Mouse (Mus musculus) hindbrain, embryonic 14.5 days (tissue): Measurements from ENCODE around the gene Lrp6. TPM values are rescaled to one million over a fixed set of nuclear protein-coding genes. Genes with fewer than 3 reads are reported as not detected.

Source experiments
- ATAC-seq: fragments of 200-750 bp; cut with Nextera tagmentation; 2 replicates; pipeline ENCODE4 v1.8.0; 2017; ENCODE audit warnings: moderate number of reproducible peaks, mild to moderate bottlenecking, moderate TSS enrichment, moderate library complexity; ENCODE audit not compliant: low FRiP score
- DNase-seq: peaks from one replicate; pipeline ENCODE4 v3.0.0-alpha.2; 2015; ENCODE audit warnings: low spot score
- H3K27ac ChIP-seq: fragments of 300-500 bp; sonication (generic); 2 replicates; pipeline ENCODE4 v1.5.1; 2014; ENCODE audit warnings: mild to moderate bottlenecking, moderate library complexity
- H3K27me3 ChIP-seq: fragments of 300-500 bp; sonication (generic); 2 replicates; pipeline ENCODE4 v1.6.1; 2014; ENCODE audit warnings: mild to moderate bottlenecking, low read length, mixed read lengths; ENCODE audit not compliant: control insufficient read depth, insufficient read depth
- H3K36me3 ChIP-seq: fragments of 300-500 bp; sonication (generic); replicated peaks from 2 replicates; pipeline ENCODE4 v1.6.1; 2014; ENCODE audit not compliant: control insufficient read depth, insufficient read depth
- H3K4me1 ChIP-seq: fragments of 300-500 bp; sonication (generic); replicated peaks from 2 replicates; pipeline ENCODE4 v1.6.1; 2014; ENCODE audit warnings: antibody characterized with exemption, low read length, mixed read lengths; ENCODE audit not compliant: control insufficient read depth, insufficient read depth
- H3K4me2 ChIP-seq: fragments of 300-500 bp; sonication (generic); replicated peaks from 2 replicates; pipeline ENCODE4 v1.6.1; 2014; ENCODE audit warnings: mild to moderate bottlenecking, moderate library complexity
- H3K4me3 ChIP-seq: fragments of 300-500 bp; sonication (generic); replicated peaks from 2 replicates; pipeline ENCODE4 v1.5.1; 2014; ENCODE audit warnings: mild to moderate bottlenecking, low read length
- H3K9ac ChIP-seq: fragments of 300-500 bp; sonication (generic); 2 replicates; pipeline ENCODE4 v1.6.1; 2014
- H3K9me3 ChIP-seq: fragments of 300-500 bp; sonication (generic); 2 replicates; pipeline ENCODE4 v1.6.1; 2016; ENCODE audit warnings: low read length; ENCODE audit not compliant: control insufficient read depth
- WGBS: fragments of 180-500 bp; shearing (Covaris S2); extraction: QIAGEN DNeasy Blood & Tissue Kit; methylation state at CpG from one replicate; pipeline ENCODE4 v1.1.7; 2014; 5-methylcytosine and 5-hydroxymethylcytosine counted together
- polyA plus RNA-seq: library from polyadenylated mRNA; unstranded; fragments of >200 nt; fragmentation: Nextera tagmentation; extraction: Ambion mirVana; gene quantifications from 2 replicates; pipeline ENCODE4 v1.2.1, GENCODE M21; 2014

Lrp6 gene
- polyA plus RNA-seq, 1 experiment from 2014 or later: 22.3 TPM

DNA sequence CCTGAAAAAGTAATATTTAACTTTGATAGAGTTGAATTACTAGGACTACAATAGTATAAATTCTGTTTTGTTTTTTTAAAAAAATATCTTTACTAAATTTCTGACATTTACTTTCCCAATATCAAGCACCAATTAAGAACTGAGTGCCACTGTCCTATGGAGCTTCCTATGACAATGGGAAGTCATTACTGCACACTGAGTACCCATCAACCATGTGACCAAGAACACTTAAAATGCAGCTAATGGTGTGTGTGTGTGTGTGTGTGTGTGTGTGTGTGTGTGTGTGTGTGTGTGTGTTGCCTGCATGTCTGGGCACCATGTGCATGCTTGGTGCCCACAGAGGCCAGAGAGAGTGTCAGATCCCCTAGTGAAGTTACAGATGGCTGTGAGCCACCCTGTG, 23.2 kb downstream of the Lrp6 start:
- Histone ChIP-seq H3K9ac (no peak overlapping the region), H3K4me1 (0 out of 2 replicates have a peak, but pooled peaks cover 3% of the 10 kb centered on the region), H3K27ac (no peak overlapping the region), H3K27me3 (no peaks in the 10 kb centered on the region), H3K4me3 (no peak overlapping the region), H3K9me3 (no peaks in the 10 kb centered on the region), H3K36me3 (peaks cover 9% of the 10 kb centered on the region; the same call in 1 of the 2 replicates), H3K4me2 (no peak overlapping the region)
- DNase-seq (no peak), ATAC-seq (peak; percentile 49; the same call in 1 of the 2 replicates)

DNA sequence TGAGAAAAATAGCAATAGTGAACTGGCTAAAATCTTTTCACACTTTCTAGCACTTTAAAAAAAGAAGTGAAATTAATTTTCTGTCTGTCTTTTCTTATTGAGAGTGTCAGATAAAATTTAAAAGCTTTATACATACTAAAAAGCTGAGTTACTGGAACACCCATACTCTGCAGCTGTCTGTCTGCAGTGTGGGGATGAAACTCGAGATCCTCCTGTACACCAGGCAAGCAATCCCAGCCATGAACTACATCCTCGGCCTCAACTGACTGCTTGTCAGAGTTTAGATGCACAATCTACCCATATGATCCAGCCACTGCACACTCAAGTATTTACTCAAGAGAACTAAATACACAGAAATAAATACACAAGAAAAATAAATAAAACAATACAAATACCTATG, 24.4 kb downstream of the Lrp6 start:
- Histone ChIP-seq H3K9ac (no peak overlapping the region), H3K27ac (no peak overlapping the region), H3K4me1 (peaks cover 6% of the 10 kb centered on the region; the same call in 1 of the 2 replicates), H3K9me3 (no peaks in the 10 kb centered on the region), H3K36me3 (peaks cover 9% of the 10 kb centered on the region; the same call in 1 of the 2 replicates), H3K4me3 (no peak overlapping the region), H3K27me3 (no peaks in the 10 kb centered on the region), H3K4me2 (no peak overlapping the region)
- ATAC-seq (no peak), DNase-seq (no peak)
- 83% methylated on average over 2 of the region's 2 CpGs for WGBS

DNA sequence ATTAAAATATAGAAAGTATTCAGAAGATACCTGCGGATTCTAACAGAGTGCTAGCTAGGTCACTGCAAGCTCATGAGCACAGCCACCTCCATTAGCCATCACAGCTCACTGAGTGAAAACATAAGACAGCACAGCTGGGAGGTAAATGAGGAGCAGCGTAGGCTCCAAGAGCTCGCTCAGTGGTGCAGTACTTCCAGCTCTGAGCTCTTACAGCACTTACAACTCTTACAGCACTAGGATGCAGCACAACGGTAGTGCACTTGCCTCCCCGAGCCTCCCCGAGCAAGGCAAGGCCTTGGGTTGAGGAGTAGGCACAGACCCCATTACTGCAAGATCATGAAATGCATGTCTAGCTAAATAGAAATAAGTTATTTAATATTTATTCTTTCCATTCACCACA, 26.6 kb downstream of the Lrp6 start:
- DNase-seq (no peak), ATAC-seq (no peak)
- no peaks in the 10 kb centered on the region for H3K9me3 ChIP-seq
- H3K27ac ChIP-seq: no peak overlapping the region
- no peak overlapping the region for H3K9ac ChIP-seq
- H3K36me3 ChIP-seq: peaks cover 9% of the 10 kb centered on the region; the same call in 1 of the 2 replicates
- H3K4me2 ChIP-seq: no peak overlapping the region
- peaks cover 6% of the 10 kb centered on the region; the same call in 1 of the 2 replicates for H3K4me1 ChIP-seq
- no peak overlapping the region for H3K4me3 ChIP-seq
- WGBS: 73% methylated on average over 6 of the region's 6 CpGs
- no peaks in the 10 kb centered on the region for H3K27me3 ChIP-seq

DNA sequence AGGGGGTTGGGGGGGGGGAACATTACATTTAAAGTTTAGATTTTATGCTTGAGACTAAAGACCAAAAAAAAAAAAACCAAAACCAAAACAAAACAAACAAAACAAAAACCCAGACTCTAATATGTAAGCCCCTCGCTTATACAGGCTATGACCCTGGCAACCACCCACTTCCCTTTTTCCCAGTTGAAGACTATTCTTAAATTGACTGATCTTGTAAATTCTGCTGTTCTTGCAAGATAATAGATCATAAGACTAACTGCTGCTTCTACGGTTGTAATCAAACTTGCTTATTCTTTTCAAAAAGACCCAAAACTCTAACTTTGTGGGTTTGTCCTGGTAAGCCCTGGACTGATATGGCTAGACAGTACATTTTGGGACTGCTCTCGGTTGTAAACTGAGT, 27.3 kb downstream of the Lrp6 start:
- no peak for DNase-seq
- no peak overlapping the region for H3K9ac ChIP-seq
- no peaks in the 10 kb centered on the region for H3K27me3 ChIP-seq
- WGBS: 91% methylated on average over 3 of the region's 3 CpGs
- no peak overlapping the region for H3K4me2 ChIP-seq
- H3K4me3 ChIP-seq: no peak overlapping the region
- no peaks in the 10 kb centered on the region for H3K9me3 ChIP-seq
- peaks cover 9% of the 10 kb centered on the region; the same call in 1 of the 2 replicates for H3K36me3 ChIP-seq
- H3K4me1 ChIP-seq: peaks cover 6% of the 10 kb centered on the region; the same call in 1 of the 2 replicates
- no peak for ATAC-seq
- H3K27ac ChIP-seq: no peak overlapping the region

DNA sequence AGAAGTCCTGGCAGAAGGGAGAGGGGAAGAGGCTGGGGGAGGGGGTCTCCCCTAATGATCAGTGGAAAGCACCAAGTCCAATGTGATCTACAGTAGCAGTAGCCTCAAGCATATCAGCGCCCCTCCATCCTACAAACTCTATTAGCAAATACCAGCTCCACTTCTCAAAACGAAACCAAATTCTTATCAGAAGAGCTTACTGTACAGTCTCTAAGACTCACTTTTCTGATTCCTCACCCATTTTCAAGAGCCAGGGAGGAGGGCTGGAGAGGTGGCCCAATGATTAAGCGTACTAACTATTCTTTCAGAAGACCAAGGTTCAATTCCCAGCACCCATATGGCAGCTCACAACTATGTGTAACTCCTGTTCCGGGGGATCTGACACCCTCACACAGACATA, 28.0 kb downstream of the Lrp6 start:
- peaks cover 6% of the 10 kb centered on the region; the same call in 1 of the 2 replicates for H3K4me1 ChIP-seq
- no peak overlapping the region for H3K27ac ChIP-seq
- no peak overlapping the region for H3K4me3 ChIP-seq
- no peak overlapping the region for H3K9ac ChIP-seq
- no peaks in the 10 kb centered on the region for H3K9me3 ChIP-seq
- H3K4me2 ChIP-seq: no peak overlapping the region
- peaks cover 9% of the 10 kb centered on the region; the same call in 1 of the 2 replicates for H3K36me3 ChIP-seq
- no peaks in the 10 kb centered on the region for H3K27me3 ChIP-seq
- DNase-seq (no peak), ATAC-seq (no peak)
- WGBS: 94% methylated on average over 4 of the region's 4 CpGs

DNA sequence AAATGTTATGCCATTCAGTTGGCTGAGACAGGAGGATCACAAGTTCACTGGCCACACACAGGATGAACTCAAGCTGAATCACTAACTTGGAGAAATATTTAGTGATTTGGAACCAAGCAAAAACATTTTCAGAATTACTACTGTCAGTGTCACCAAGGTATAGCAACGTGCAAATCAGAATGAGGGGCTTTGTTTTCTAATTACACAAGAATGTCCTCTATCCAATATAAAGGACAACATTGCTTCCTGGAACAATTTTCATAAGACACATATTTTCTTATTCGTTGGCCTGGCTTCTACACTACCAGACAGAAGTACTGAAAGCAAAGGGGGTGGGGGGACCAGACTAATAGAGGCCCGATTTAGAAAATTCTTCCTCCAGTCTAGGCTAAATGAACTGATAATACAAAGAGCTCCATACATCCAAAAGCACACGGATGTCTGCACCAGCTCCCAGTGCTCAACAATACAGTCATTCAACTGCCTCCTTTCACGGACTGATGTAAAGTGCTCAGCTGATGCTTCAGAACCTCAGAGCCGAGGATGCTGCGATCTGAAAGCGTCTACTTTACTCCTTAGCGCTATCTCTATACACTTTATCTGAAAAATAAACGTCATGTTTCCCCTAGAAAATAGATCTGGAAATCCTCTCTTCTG, 29.2 kb downstream of the Lrp6 start:
- 49% methylated on average over 10 of the region's 10 CpGs for WGBS
- H3K9me3 ChIP-seq: no peaks in the 10 kb centered on the region
- peaks cover 4% of the 10 kb centered on the region; the same call in 1 of the 2 replicates for H3K4me1 ChIP-seq
- H3K27me3 ChIP-seq: no peaks in the 10 kb centered on the region
- no peak overlapping the region for H3K4me3 ChIP-seq
- no peak overlapping the region; the same call in 1 of the 2 replicates for H3K27ac ChIP-seq
- H3K9ac ChIP-seq: no peak overlapping the region
- H3K4me2 ChIP-seq: peak overlapping the region; percentile 12; the same call in 1 of the 2 replicates
- ATAC-seq: peak; percentile 51; the same call in 1 of the 2 replicates
- DNase-seq: no peak
- peaks cover 9% of the 10 kb centered on the region; the same call in 1 of the 2 replicates for H3K36me3 ChIP-seq

DNA sequence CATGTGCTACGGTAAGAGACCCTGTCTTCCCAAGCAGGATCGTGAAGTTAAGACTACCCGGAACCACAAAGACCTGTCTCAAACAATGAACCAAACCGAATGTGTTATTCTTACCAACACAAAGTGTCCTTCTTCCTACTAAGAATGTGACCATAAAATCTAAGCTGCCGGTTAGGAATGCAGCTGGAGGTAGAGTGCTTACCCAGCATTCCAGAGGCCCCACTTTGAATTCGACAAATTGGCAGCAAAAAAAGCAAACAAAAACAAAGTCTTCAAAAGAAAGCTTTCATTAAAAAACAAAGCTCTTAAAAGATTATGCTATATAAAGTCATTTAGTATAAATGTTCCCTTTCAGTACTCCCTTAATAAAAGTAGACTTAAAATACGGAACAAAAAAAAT, 31.6 kb downstream of the Lrp6 start:
- ATAC-seq (no peak), DNase-seq (no peak)
- Histone ChIP-seq H3K4me2 (no peak overlapping the region), H3K4me3 (no peak overlapping the region), H3K36me3 (no peaks in the 10 kb centered on the region), H3K9me3 (no peaks in the 10 kb centered on the region), H3K9ac (no peak overlapping the region), H3K4me1 (peaks cover 4% of the 10 kb centered on the region; the same call in 1 of the 2 replicates), H3K27me3 (no peaks in the 10 kb centered on the region), H3K27ac (no peak overlapping the region)
- 58% methylated on average over 7 of the region's 7 CpGs for WGBS

DNA sequence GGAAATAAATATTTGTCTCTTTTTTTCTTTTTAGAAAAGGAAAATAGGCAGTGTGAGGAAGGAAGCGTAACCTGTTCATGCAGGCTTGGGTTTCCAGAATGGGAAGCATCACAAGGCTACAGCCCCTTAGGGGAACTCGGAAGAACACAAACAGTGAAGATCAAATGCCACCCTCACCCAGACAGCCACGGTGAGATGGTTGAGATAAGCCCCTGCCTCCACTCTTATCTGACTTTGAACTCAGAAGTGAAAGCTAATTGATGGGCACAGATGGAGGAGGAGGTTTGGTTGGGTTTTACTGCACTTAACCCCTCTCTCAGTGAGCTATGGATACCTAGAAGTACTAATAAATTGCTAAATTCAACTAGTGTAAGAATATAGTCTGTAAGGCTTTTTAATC, 33.7 kb downstream of the Lrp6 start:
- H3K27ac ChIP-seq: no peak overlapping the region
- no peak overlapping the region for H3K4me3 ChIP-seq
- DNase-seq (no peak), ATAC-seq (no peak)
- no peaks in the 10 kb centered on the region for H3K9me3 ChIP-seq
- no peaks in the 10 kb centered on the region for H3K36me3 ChIP-seq
- H3K4me2 ChIP-seq: no peak overlapping the region
- 82% methylated on average over 3 of the region's 3 CpGs for WGBS
- no peaks in the 10 kb centered on the region for H3K27me3 ChIP-seq
- peaks cover 11% of the 10 kb centered on the region; the same call in 1 of the 2 replicates for H3K4me1 ChIP-seq
- H3K9ac ChIP-seq: no peak overlapping the region

DNA sequence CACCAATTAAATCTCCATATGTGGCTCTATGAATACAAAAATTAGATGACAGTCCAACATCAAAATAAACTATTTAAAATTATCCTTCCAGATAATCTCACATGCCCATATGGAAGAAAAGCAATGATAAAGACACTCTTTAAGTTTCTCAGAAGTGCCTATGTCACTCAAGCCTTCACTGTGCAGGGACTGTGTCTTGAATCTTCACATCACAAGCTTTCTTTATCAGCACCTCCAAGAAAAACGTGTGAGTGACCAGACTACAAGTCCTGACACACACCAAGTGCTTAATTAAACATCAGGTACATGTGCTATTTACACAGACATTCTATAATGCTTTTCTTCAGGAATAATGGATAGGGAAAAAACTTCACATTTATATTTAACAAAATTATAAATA, 34.8 kb downstream of the Lrp6 start:
- H3K36me3 ChIP-seq: no peaks in the 10 kb centered on the region
- no peaks in the 10 kb centered on the region for H3K9me3 ChIP-seq
- ATAC-seq (no peak), DNase-seq (no peak)
- no peak overlapping the region for H3K27ac ChIP-seq
- peaks cover 18% of the 10 kb centered on the region for H3K4me1 ChIP-seq
- no peak overlapping the region for H3K4me3 ChIP-seq
- WGBS: 72% methylated on average over 1 of the region's 1 CpGs
- H3K27me3 ChIP-seq: no peaks in the 10 kb centered on the region
- no peak overlapping the region for H3K4me2 ChIP-seq
- H3K9ac ChIP-seq: no peak overlapping the region
